Mouse (Mus musculus): ENCODE data around the gene Nbeal1. TPM values are rescaled to one million over a fixed set of nuclear protein-coding genes. Genes with fewer than 3 reads are reported as not detected.

Nbeal1 gene
- polyA plus RNA-seq, 1 experiment: under 0.01 TPM

- no peak for TF ChIP-seq FLI1 (IDR thresholded peaks at IDR 0.05; ENCODE audit: low read length)
- TF ChIP-seq GATA1 (IDR thresholded peaks at IDR 0.05; ENCODE audit: borderline replicate concordance, low read length): no peak
- Histone ChIP-seq H3K9me3 (0 out of 2 replicates have a peak, but pooled peaks cover 3% of the 10 kb centered on the region), H3K4me1 (peaks cover 29% of the 10 kb centered on the region), H3K36me3 (replicated peaks; ENCODE audit: low read length) (peaks cover 10% of the 10 kb centered on the region), H3K4me3 (replicated peaks) (peak within 1 kb of the TSS; percentile 99), H3K27me3 (replicated peaks) (no peaks in the 10 kb centered on the region)
Observed at GRCm38 (mm10) chr1:60342808-60343629, 162.6 kb downstream of the Nbeal1 start, which contains the start of gene Cyp20a1. TSS of gene Cyp20a1 (plus strand) at chr1:60343323.

GRCm38 (mm10) chr1:60343630-60344455, 163.4 kb downstream of the Nbeal1 start:
- no peaks in the 10 kb centered on the region for H3K27me3 ChIP-seq (replicated peaks)
- H3K4me3 ChIP-seq (replicated peaks): peak overlapping the region; percentile 99
- peaks cover 7% of the 10 kb centered on the region for H3K36me3 ChIP-seq (replicated peaks; ENCODE audit: low read length)
- H3K9me3 ChIP-seq: 0 out of 2 replicates have a peak, but pooled peaks cover 3% of the 10 kb centered on the region
- TF ChIP-seq GATA1 (IDR thresholded peaks at IDR 0.05; ENCODE audit: borderline replicate concordance, low read length) (no peak), FLI1 (IDR thresholded peaks at IDR 0.05; ENCODE audit: low read length) (no peak)
- peaks cover 29% of the 10 kb centered on the region for H3K4me1 ChIP-seq

GRCm38 (mm10) chr1:60344670-60345069, 164.3 kb downstream of the Nbeal1 start:
- Histone ChIP-seq H3K4me3 (replicated peaks) (no peak overlapping the region), H3K9me3 (peaks cover 6% of the 10 kb centered on the region), H3K36me3 (replicated peaks; ENCODE audit: low read length) (peaks cover 7% of the 10 kb centered on the region), H3K4me1 (peaks cover 29% of the 10 kb centered on the region), H3K27me3 (replicated peaks) (no peaks in the 10 kb centered on the region)
- TF ChIP-seq GATA1 (IDR thresholded peaks at IDR 0.05; ENCODE audit: borderline replicate concordance, low read length) (no peak), FLI1 (IDR thresholded peaks at IDR 0.05; ENCODE audit: low read length) (no peak)

- TF ChIP-seq FLI1 (IDR thresholded peaks at IDR 0.05; ENCODE audit: low read length) (no peak), GATA1 (IDR thresholded peaks at IDR 0.05; ENCODE audit: borderline replicate concordance, low read length) (no peak)
- Histone ChIP-seq H3K4me1 (peaks cover 29% of the 10 kb centered on the region), H3K36me3 (replicated peaks; ENCODE audit: low read length) (peaks cover 16% of the 10 kb centered on the region), H3K9me3 (peaks cover 15% of the 10 kb centered on the region), H3K27me3 (replicated peaks) (no peaks in the 10 kb centered on the region), H3K4me3 (replicated peaks) (no peak overlapping the region)
Observed at GRCm38 (mm10) chr1:60345712-60346111, 165.3 kb downstream of the Nbeal1 start.

GRCm38 (mm10) chr1:60352786-60353185, 172.4 kb downstream of the Nbeal1 start:
- TF ChIP-seq GATA1 (IDR thresholded peaks at IDR 0.05; ENCODE audit: borderline replicate concordance, low read length): no peak
- TF ChIP-seq FLI1 (IDR thresholded peaks at IDR 0.05; ENCODE audit: low read length): no peak
- Histone ChIP-seq H3K4me3 (replicated peaks) (no peak overlapping the region), H3K27me3 (replicated peaks) (no peaks in the 10 kb centered on the region), H3K9me3 (peaks cover 19% of the 10 kb centered on the region), H3K36me3 (replicated peaks; ENCODE audit: low read length) (peaks cover 57% of the 10 kb centered on the region), H3K4me1 (peaks cover 38% of the 10 kb centered on the region)

- Histone ChIP-seq H3K36me3 (replicated peaks; ENCODE audit: low read length) (peaks cover 59% of the 10 kb centered on the region), H3K9me3 (no peaks in the 10 kb centered on the region), H3K4me1 (peaks cover 13% of the 10 kb centered on the region), H3K27me3 (replicated peaks) (no peaks in the 10 kb centered on the region), H3K4me3 (replicated peaks) (no peak overlapping the region)
- no peak for TF ChIP-seq GATA1 (IDR thresholded peaks at IDR 0.05; ENCODE audit: borderline replicate concordance, low read length)
- no peak for TF ChIP-seq FLI1 (IDR thresholded peaks at IDR 0.05; ENCODE audit: low read length)
Observed at GRCm38 (mm10) chr1:60361626-60362025, 181.2 kb downstream of the Nbeal1 start.

GRCm38 (mm10) chr1:60376556-60376955, 196.2 kb downstream of the Nbeal1 start:
- peaks cover 81% of the 10 kb centered on the region for H3K36me3 ChIP-seq (replicated peaks; ENCODE audit: low read length)
- no peak for TF ChIP-seq FLI1 (IDR thresholded peaks at IDR 0.05; ENCODE audit: low read length)

GRCm38 (mm10) chr1:60381910-60382309, 201.5 kb downstream of the Nbeal1 start:
- no peak overlapping the region for H3K4me3 ChIP-seq (replicated peaks)
- peaks cover under 1% of the 10 kb centered on the region; the same call in 1 of the 2 replicates for H3K4me1 ChIP-seq
- H3K27me3 ChIP-seq (replicated peaks): no peaks in the 10 kb centered on the region
- TF ChIP-seq GATA1 (IDR thresholded peaks at IDR 0.05; ENCODE audit: borderline replicate concordance, low read length): no peak
- no peak for TF ChIP-seq FLI1 (IDR thresholded peaks at IDR 0.05; ENCODE audit: low read length)
- no peaks in the 10 kb centered on the region for H3K9me3 ChIP-seq
- peaks cover 75% of the 10 kb centered on the region for H3K36me3 ChIP-seq (replicated peaks; ENCODE audit: low read length)

More at GRCm38 (mm10) chr1:60376556-60376955, 196.2 kb downstream of the Nbeal1 start:
- H3K9me3 ChIP-seq: no peaks in the 10 kb centered on the region
- H3K4me3 ChIP-seq (replicated peaks): no peak overlapping the region
- no peaks in the 10 kb centered on the region for H3K27me3 ChIP-seq (replicated peaks)
- peaks cover 6% of the 10 kb centered on the region for H3K4me1 ChIP-seq

Other genes with a start within 250 kb of the Nbeal1 start
- gene Ica1l, start 137.4 kb upstream of the Nbeal1 start, polyA plus RNA-seq (2012; ENCODE audit: insufficient read depth, low replicate concordance): 0.44 TPM in 1 of 2 replicates, not detected in the other
- 0.69 TPM in 1 of 2 replicates, not detected in the other for gene Carf, start 82.4 kb upstream of the Nbeal1 start, polyA plus RNA-seq (2012; ENCODE audit: insufficient read depth, low replicate concordance)
- gene Wdr12, start 82.0 kb upstream of the Nbeal1 start, polyA plus RNA-seq (2012; ENCODE audit: insufficient read depth, low replicate concordance): 0.83 TPM in 1 of 2 replicates, not detected in the other
- 6.8 TPM in 1 of 2 replicates, not detected in the other for gene Cyp20a1, start 162.7 kb downstream of the Nbeal1 start, polyA plus RNA-seq (2012; ENCODE audit: insufficient read depth, low replicate concordance)
- gene Abi2, start 229.0 kb downstream of the Nbeal1 start, polyA plus RNA-seq (2012; ENCODE audit: insufficient read depth, low replicate concordance): 1.7 and 11.2 TPM in 2 replicates

Data from megakaryocyte, embryonic 14.5 days (primary cell).